Mouse (Mus musculus): ENCODE data around the gene Sipa1l1. TPM values are rescaled to one million over a fixed set of nuclear protein-coding genes. Genes with fewer than 3 reads are reported as not detected.
A peak's percentile ranks its signal among the peaks of the same experiment; 100 is the strongest.

Gene Sipa1l1
- polyA plus RNA-seq, 2 experiments = 2.6 to 2.7 TPM

GRCm38 (mm10) chr12:82223126-82223815 is 54.2 kb downstream of the Sipa1l1 start:
- Histone ChIP-seq H3K9me3 (ENCODE audit: control insufficient read depth, low read length) (no peaks in the 10 kb centered on the region), H3K36me3 (replicated peaks; ENCODE audit: control insufficient read depth, insufficient read depth, low read depth) (no peaks in the 10 kb centered on the region), H3K4me1 (replicated peaks; ENCODE audit: control insufficient read depth in 2 of 2, insufficient read depth in 2 of 2, low read length in 1 of 2) (peaks cover 5 to 39% of the 10 kb centered on the region in 2 experiments; a peak in 3 of 4 replicates), H3K27me3 (ENCODE audit: control insufficient read depth, insufficient read depth, low read length) (no peaks in the 10 kb centered on the region), H3K27ac (no peak overlapping the region), H3K4me3 (ENCODE audit: insufficient read depth in 1 of 2, low read depth in 2 of 2, low read length in 2 of 2) (no peak overlapping the region), H3K4me2 (ENCODE audit: low read depth) (peak overlapping the region; percentile 29), H3K9ac (replicated peaks) (no peak overlapping the region)
- TF ChIP-seq CTCF (IDR thresholded peaks at IDR 0.05; ENCODE audit: low read depth) = no peak
- TF ChIP-seq EP300 (IDR thresholded peaks at IDR 0.05; ENCODE audit: low read depth) = no peak
- ATAC-seq (ENCODE audit: insufficient read depth) = no peak
- 24% methylated on average over 9 of the region's 9 CpGs for WGBS (ENCODE audit: insufficient replicate concordance)
- DNase-seq (ENCODE audit: low read depth in 3 of 3, low spot score in 3 of 3) = no peak

- no peaks in the 10 kb centered on the region for H3K36me3 ChIP-seq (replicated peaks; ENCODE audit: control insufficient read depth, insufficient read depth, low read depth)
- peaks cover 5 to 41% of the 10 kb centered on the region in 2 experiments; a peak in 3 of 4 replicates for H3K4me1 ChIP-seq (replicated peaks; ENCODE audit: control insufficient read depth in 2 of 2, insufficient read depth in 2 of 2, low read length in 1 of 2)
- H3K9me3 ChIP-seq (ENCODE audit: control insufficient read depth, low read length) = no peaks in the 10 kb centered on the region
- WGBS (ENCODE audit: insufficient replicate concordance) = 56% methylated on average over 7 of the region's 7 CpGs
- no peak overlapping the region for H3K9ac ChIP-seq (replicated peaks)
- H3K27ac ChIP-seq = no peak overlapping the region
- ATAC-seq (ENCODE audit: insufficient read depth) (no peak), DNase-seq (ENCODE audit: low read depth in 3 of 3, low spot score in 3 of 3) (no peak)
- no peaks in the 10 kb centered on the region for H3K27me3 ChIP-seq (ENCODE audit: control insufficient read depth, insufficient read depth, low read length)
- TF ChIP-seq CTCF (IDR thresholded peaks at IDR 0.05; ENCODE audit: low read depth) = no peak
- no peak for TF ChIP-seq EP300 (IDR thresholded peaks at IDR 0.05; ENCODE audit: low read depth)
- no peak overlapping the region for H3K4me3 ChIP-seq (ENCODE audit: insufficient read depth in 1 of 2, low read depth in 2 of 2, low read length in 2 of 2)
- no peak overlapping the region for H3K4me2 ChIP-seq (ENCODE audit: low read depth)
Measured at GRCm38 (mm10) chr12:82224848-82225247, 55.7 kb downstream of the Sipa1l1 start.

- TF ChIP-seq EP300 (IDR thresholded peaks at IDR 0.05; ENCODE audit: low read depth) (no peak), CTCF (IDR thresholded peaks at IDR 0.05; ENCODE audit: low read depth) (no peak)
- no peak overlapping the region for H3K4me2 ChIP-seq (ENCODE audit: low read depth)
- no peak overlapping the region for H3K9ac ChIP-seq (replicated peaks)
- H3K4me1 ChIP-seq (replicated peaks; ENCODE audit: control insufficient read depth in 2 of 2, insufficient read depth in 2 of 2, low read length in 1 of 2) = peaks cover 5 to 46% of the 10 kb centered on the region in 2 experiments
- DNase-seq (ENCODE audit: low read depth in 3 of 3, low spot score in 3 of 3) (no peak), ATAC-seq (ENCODE audit: insufficient read depth) (no peak)
- WGBS (ENCODE audit: insufficient replicate concordance) = 82% methylated on average over 2 of the region's 2 CpGs
- H3K4me3 ChIP-seq (ENCODE audit: insufficient read depth in 1 of 2, low read depth in 2 of 2, low read length in 2 of 2) = no peak overlapping the region
- no peaks in the 10 kb centered on the region for H3K9me3 ChIP-seq (ENCODE audit: control insufficient read depth, low read length)
- H3K27ac ChIP-seq = no peak overlapping the region; the same call in 1 of the 2 replicates
- no peaks in the 10 kb centered on the region for H3K27me3 ChIP-seq (ENCODE audit: control insufficient read depth, insufficient read depth, low read length)
- no peaks in the 10 kb centered on the region for H3K36me3 ChIP-seq (replicated peaks; ENCODE audit: control insufficient read depth, insufficient read depth, low read depth)
Measured at GRCm38 (mm10) chr12:82225278-82225677, 56.2 kb downstream of the Sipa1l1 start.

GRCm38 (mm10) chr12:82225751-82226228 is 56.7 kb downstream of the Sipa1l1 start:
- no peak overlapping the region for H3K4me3 ChIP-seq (ENCODE audit: insufficient read depth in 1 of 2, low read depth in 2 of 2, low read length in 2 of 2)

GRCm38 (mm10) chr12:82226311-82227066 is 57.4 kb downstream of the Sipa1l1 start:
- H3K4me2 ChIP-seq (ENCODE audit: low read depth) = no peak overlapping the region
- H3K9me3 ChIP-seq (ENCODE audit: control insufficient read depth, low read length) = no peaks in the 10 kb centered on the region
- DNase-seq (ENCODE audit: low read depth in 3 of 3, low spot score in 3 of 3) (no peak), ATAC-seq (ENCODE audit: insufficient read depth) (peak; percentile 33; the same call in 1 of the 2 replicates)
- no peak overlapping the region for H3K4me3 ChIP-seq (ENCODE audit: insufficient read depth in 1 of 2, low read depth in 2 of 2, low read length in 2 of 2)
- H3K9ac ChIP-seq (replicated peaks) = no peak overlapping the region
- peaks cover 5 to 51% of the 10 kb centered on the region in 2 experiments for H3K4me1 ChIP-seq (replicated peaks; ENCODE audit: control insufficient read depth in 2 of 2, insufficient read depth in 2 of 2, low read length in 1 of 2)
- TF ChIP-seq CTCF (IDR thresholded peaks at IDR 0.05; ENCODE audit: low read depth) = no peak
- no peak for TF ChIP-seq EP300 (IDR thresholded peaks at IDR 0.05; ENCODE audit: low read depth)
- H3K36me3 ChIP-seq (replicated peaks; ENCODE audit: control insufficient read depth, insufficient read depth, low read depth) = no peaks in the 10 kb centered on the region
- no peaks in the 10 kb centered on the region for H3K27me3 ChIP-seq (ENCODE audit: control insufficient read depth, insufficient read depth, low read length)
- 36% methylated on average over 6 of the region's 6 CpGs for WGBS (ENCODE audit: insufficient replicate concordance)
- peak overlapping the region; percentile 45 for H3K27ac ChIP-seq

More at GRCm38 (mm10) chr12:82225751-82226228, 56.7 kb downstream of the Sipa1l1 start:
- peak overlapping the region; percentile 45 for H3K27ac ChIP-seq
- H3K36me3 ChIP-seq (replicated peaks; ENCODE audit: control insufficient read depth, insufficient read depth, low read depth) = no peaks in the 10 kb centered on the region
- peak; percentile 87 for ATAC-seq (ENCODE audit: insufficient read depth)
- DNase-seq (ENCODE audit: low read depth in 3 of 3, low spot score in 3 of 3) = peak; percentile 49 to 61 (median 49)
- no peaks in the 10 kb centered on the region for H3K27me3 ChIP-seq (ENCODE audit: control insufficient read depth, insufficient read depth, low read length)
- WGBS (ENCODE audit: insufficient replicate concordance) = 11% methylated on average over 4 of the region's 4 CpGs
- peaks cover 5 to 51% of the 10 kb centered on the region in 2 experiments for H3K4me1 ChIP-seq (replicated peaks; ENCODE audit: control insufficient read depth in 2 of 2, insufficient read depth in 2 of 2, low read length in 1 of 2)
- H3K4me2 ChIP-seq (ENCODE audit: low read depth) = no peak overlapping the region
- no peaks in the 10 kb centered on the region for H3K9me3 ChIP-seq (ENCODE audit: control insufficient read depth, low read length)
- H3K9ac ChIP-seq (replicated peaks) = no peak overlapping the region
- TF ChIP-seq EP300 (IDR thresholded peaks at IDR 0.05; ENCODE audit: low read depth) (peak; percentile 89), CTCF (IDR thresholded peaks at IDR 0.05; ENCODE audit: low read depth) (no peak)
